Mouse (Mus musculus): Measurements from ENCODE around the gene Pip5kl1. TPM values are rescaled to one million over a fixed set of nuclear protein-coding genes. Genes with fewer than 3 reads are reported as not detected.

The Pip5kl1 gene
- total and polyA plus RNA-seq, 3 experiments: 0.25 TPM; not detected in 2

DNA sequence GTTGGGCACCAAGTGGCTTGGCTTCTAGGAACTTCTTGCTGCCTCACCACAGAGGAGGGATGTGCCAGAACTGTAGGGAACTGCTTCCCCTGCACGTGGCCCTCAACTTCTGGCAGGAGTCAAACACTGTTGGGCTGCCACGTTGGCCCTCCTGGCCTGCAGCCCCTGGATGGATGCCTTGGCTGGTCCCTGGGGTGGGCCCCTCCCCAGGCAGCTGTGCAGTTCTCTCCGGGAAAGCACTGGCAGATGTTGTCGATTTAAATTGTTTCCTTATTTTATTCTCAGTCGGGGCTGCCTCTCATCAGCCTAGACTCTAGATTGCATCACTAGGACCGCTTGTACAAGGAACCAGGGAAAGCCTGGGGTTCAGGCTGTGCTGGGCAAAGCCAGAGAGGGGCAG lies 24.8 kb upstream of the Pip5kl1 start:
- H3K36me3 ChIP-seq (ENCODE audit: control insufficient read depth, insufficient read depth, low read length): no peaks in the 10 kb centered on the region
- peak; percentile 87 for DNase-seq
- 5% methylated on average over 6 of the region's 6 CpGs for WGBS
- no peaks in the 10 kb centered on the region for H3K27me3 ChIP-seq (ENCODE audit: control insufficient read depth, insufficient read depth, low read length)
- H3K4me3 ChIP-seq: no peak overlapping the region
- TF ChIP-seq POLR2A (IDR thresholded peaks at IDR 0.05; ENCODE audit: insufficient read depth, low read depth, low read length): no peak
- no peak for TF ChIP-seq CTCF (IDR thresholded peaks at IDR 0.05)
- no peak for TF ChIP-seq EP300 (IDR thresholded peaks at IDR 0.05; ENCODE audit: insufficient read depth, low read depth, low read length)
- H3K4me1 ChIP-seq (ENCODE audit: control insufficient read depth, insufficient read depth, low read length): peaks cover 34% of the 10 kb centered on the region
- intact Hi-C loops (cut with DNase I): no loop called here
- H3K27ac ChIP-seq: 0 out of 2 replicates have a peak overlapping the region, but pooled peaks have one; percentile 6
- H3K9ac ChIP-seq (ENCODE audit: low read depth, low read length): no peak overlapping the region
- H3K79me2 ChIP-seq (replicated peaks; ENCODE audit: control insufficient read depth, insufficient read depth, low read length): no peaks in the 10 kb centered on the region; the same call in 1 of the 2 replicates

DNA sequence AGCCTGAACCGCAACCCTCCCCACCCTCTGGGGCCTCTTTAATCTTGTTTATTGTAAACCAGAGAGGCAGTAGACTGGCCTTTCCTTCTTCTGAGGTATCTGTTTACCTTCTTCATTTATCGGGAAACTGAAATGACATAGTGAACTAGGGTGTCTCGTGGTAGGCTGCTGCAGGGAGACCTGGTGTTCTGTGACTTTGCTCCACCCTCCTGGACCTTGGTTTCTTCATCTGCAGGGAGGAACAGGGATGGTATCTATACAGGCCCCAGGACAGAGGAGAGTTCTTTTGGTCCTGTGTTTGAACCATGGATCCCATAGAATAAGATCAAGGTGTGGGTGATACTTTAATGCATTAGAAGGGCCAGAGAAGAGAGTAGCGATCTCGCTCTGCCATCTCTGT lies 23.4 kb upstream of the Pip5kl1 start:
- no peaks in the 10 kb centered on the region for H3K79me2 ChIP-seq (replicated peaks; ENCODE audit: control insufficient read depth, insufficient read depth, low read length)

DNA sequence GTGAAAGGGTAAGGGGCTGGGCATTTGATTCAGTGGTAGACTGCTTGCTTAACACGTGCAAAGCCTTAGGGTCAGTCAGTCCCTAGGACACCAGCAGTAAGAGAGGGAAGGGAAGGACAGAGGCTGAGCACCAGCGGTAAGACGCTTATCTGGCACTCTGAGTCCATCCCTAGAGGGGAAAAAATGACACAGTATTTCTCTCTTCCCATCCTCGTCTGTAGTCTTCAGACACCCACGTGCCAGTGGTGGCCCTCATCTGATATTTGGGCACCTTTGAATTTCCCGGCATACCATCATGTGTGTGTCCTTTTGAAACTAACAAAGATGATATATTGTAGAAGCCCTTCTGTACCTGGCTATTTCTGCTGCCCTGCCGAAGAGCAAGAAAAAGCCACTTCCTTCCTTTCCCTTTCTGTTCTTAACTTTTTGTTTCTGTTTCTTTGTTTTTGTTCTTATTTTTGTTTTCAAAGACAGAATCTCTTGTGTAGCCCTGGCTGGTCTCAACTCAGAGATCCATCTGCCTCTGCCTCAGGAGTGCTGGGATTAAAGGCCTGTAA lies 20.9 kb upstream of the Pip5kl1 start:
- H3K4me3 ChIP-seq: no peak overlapping the region
- intact Hi-C loops (cut with DNase I): no loop called here
- WGBS: 50% methylated on average over 7 of the region's 7 CpGs
- H3K9ac ChIP-seq (ENCODE audit: low read depth, low read length): no peak overlapping the region
- H3K79me2 ChIP-seq (replicated peaks; ENCODE audit: control insufficient read depth, insufficient read depth, low read length): no peaks in the 10 kb centered on the region; the same call in 1 of the 2 replicates
- TF ChIP-seq EP300 (IDR thresholded peaks at IDR 0.05; ENCODE audit: insufficient read depth, low read depth, low read length) (no peak), CTCF (IDR thresholded peaks at IDR 0.05) (no peak), POLR2A (IDR thresholded peaks at IDR 0.05; ENCODE audit: insufficient read depth, low read depth, low read length) (no peak)
- DNase-seq: no peak
- H3K27ac ChIP-seq: no peak overlapping the region
- no peaks in the 10 kb centered on the region for H3K27me3 ChIP-seq (ENCODE audit: control insufficient read depth, insufficient read depth, low read length)
- H3K36me3 ChIP-seq (ENCODE audit: control insufficient read depth, insufficient read depth, low read length): no peaks in the 10 kb centered on the region
- H3K4me1 ChIP-seq (ENCODE audit: control insufficient read depth, insufficient read depth, low read length): peaks cover 15% of the 10 kb centered on the region

More for the DNA sequence above, 23.4 kb upstream of the Pip5kl1 start:
- 88% methylated on average over 5 of the region's 5 CpGs for WGBS
- intact Hi-C loops (cut with DNase I): no loop called here
- TF ChIP-seq POLR2A (IDR thresholded peaks at IDR 0.05; ENCODE audit: insufficient read depth, low read depth, low read length) (no peak), CTCF (IDR thresholded peaks at IDR 0.05) (no peak), EP300 (IDR thresholded peaks at IDR 0.05; ENCODE audit: insufficient read depth, low read depth, low read length) (no peak)
- H3K36me3 ChIP-seq (ENCODE audit: control insufficient read depth, insufficient read depth, low read length): no peaks in the 10 kb centered on the region
- no peak for DNase-seq
- H3K9ac ChIP-seq (ENCODE audit: low read depth, low read length): no peak overlapping the region
- no peaks in the 10 kb centered on the region for H3K27me3 ChIP-seq (ENCODE audit: control insufficient read depth, insufficient read depth, low read length)
- H3K27ac ChIP-seq: no peak overlapping the region
- H3K4me3 ChIP-seq: no peak overlapping the region
- peaks cover 34% of the 10 kb centered on the region for H3K4me1 ChIP-seq (ENCODE audit: control insufficient read depth, insufficient read depth, low read length)

DNA sequence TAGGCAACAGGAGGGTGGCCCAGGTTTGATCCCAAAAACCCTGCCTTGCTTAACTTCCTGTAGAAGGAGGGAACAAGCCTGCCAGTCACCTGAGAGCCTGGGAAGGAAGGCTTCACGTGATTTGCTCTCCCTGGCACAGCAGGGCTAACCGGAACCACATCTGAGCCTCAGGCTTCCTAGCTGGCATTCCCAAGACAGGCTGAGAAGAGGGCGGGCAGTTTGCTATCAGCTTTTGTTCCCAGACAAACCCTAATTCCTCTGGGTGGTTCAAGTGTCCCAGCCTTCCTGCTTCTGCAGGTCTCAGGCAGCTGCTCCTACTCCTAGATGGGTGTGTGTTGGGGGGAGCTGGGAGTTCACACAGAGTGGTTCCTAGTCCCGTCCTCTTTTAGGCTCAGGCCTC lies 19.1 kb upstream of the Pip5kl1 start:
- intact Hi-C loops (cut with DNase I): no loop called here
- Histone ChIP-seq H3K79me2 (replicated peaks; ENCODE audit: control insufficient read depth, insufficient read depth, low read length) (no peaks in the 10 kb centered on the region; the same call in 1 of the 2 replicates), H3K27me3 (ENCODE audit: control insufficient read depth, insufficient read depth, low read length) (no peaks in the 10 kb centered on the region), H3K9ac (ENCODE audit: low read depth, low read length) (no peak overlapping the region), H3K36me3 (ENCODE audit: control insufficient read depth, insufficient read depth, low read length) (no peaks in the 10 kb centered on the region), H3K4me3 (no peak overlapping the region), H3K4me1 (ENCODE audit: control insufficient read depth, insufficient read depth, low read length) (peaks cover 1% of the 10 kb centered on the region), H3K27ac (no peak overlapping the region)
- DNase-seq: no peak
- TF ChIP-seq EP300 (IDR thresholded peaks at IDR 0.05; ENCODE audit: insufficient read depth, low read depth, low read length) (no peak), POLR2A (IDR thresholded peaks at IDR 0.05; ENCODE audit: insufficient read depth, low read depth, low read length) (no peak), CTCF (IDR thresholded peaks at IDR 0.05) (no peak)
- WGBS: 59% methylated on average over 4 of the region's 4 CpGs

DNA sequence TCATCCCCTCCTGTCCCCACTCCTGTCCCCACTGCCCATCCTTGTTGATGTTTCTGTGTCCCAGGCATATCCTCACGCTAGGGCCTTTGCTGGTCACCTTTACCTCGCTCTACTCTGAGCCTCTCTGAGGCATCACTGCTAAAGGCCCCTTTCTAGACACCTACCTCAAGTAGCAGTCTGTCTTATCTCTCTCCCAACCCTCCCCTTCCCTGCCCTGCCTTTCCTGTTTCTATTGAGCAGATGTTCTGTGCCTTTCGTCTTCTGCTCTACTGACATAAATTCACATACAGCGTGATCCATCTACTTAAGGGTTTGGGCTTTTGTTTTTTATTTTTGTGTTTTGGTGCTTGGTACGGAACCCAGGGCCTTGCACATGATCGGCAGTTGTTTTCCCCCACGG lies 18.6 kb upstream of the Pip5kl1 start:
- Histone ChIP-seq H3K4me3 (no peak overlapping the region), H3K36me3 (ENCODE audit: control insufficient read depth, insufficient read depth, low read length) (no peaks in the 10 kb centered on the region), H3K79me2 (replicated peaks; ENCODE audit: control insufficient read depth, insufficient read depth, low read length) (no peaks in the 10 kb centered on the region; the same call in 1 of the 2 replicates), H3K27me3 (ENCODE audit: control insufficient read depth, insufficient read depth, low read length) (no peaks in the 10 kb centered on the region), H3K27ac (no peak overlapping the region), H3K4me1 (ENCODE audit: control insufficient read depth, insufficient read depth, low read length) (peaks cover 1% of the 10 kb centered on the region), H3K9ac (ENCODE audit: low read depth, low read length) (no peak overlapping the region)
- no peak for TF ChIP-seq POLR2A (IDR thresholded peaks at IDR 0.05; ENCODE audit: insufficient read depth, low read depth, low read length)
- TF ChIP-seq EP300 (IDR thresholded peaks at IDR 0.05; ENCODE audit: insufficient read depth, low read depth, low read length): no peak
- TF ChIP-seq CTCF (IDR thresholded peaks at IDR 0.05): no peak
- 78% methylated on average over 7 of the region's 7 CpGs for WGBS
- intact Hi-C loops (cut with DNase I): no loop called here
- DNase-seq: no peak

DNA sequence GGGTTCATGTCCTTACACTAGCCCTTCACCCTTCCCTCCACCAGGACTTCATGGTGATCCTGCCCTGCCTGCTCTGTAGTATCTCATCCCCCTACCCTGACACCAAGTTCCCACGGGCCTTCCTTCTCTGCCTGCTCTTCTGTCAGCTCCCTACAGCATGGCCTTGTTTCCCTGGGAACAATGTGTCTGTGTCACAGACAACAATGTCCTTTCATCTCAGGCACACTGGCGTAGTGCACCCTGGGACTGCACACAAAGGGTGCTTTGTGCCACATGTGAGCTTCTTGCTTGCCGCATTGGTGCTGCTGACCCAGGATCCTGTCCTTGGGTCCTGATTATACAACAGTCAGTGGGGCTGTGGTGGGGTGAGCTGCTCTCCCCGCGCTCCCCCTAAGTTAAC lies 15.0 kb upstream of the Pip5kl1 start:
- intact Hi-C loops (cut with DNase I): no loop called here
- Histone ChIP-seq H3K4me1 (ENCODE audit: control insufficient read depth, insufficient read depth, low read length) (no peaks in the 10 kb centered on the region), H3K9ac (ENCODE audit: low read depth, low read length) (no peak overlapping the region), H3K4me3 (no peak overlapping the region), H3K36me3 (ENCODE audit: control insufficient read depth, insufficient read depth, low read length) (no peaks in the 10 kb centered on the region), H3K79me2 (replicated peaks; ENCODE audit: control insufficient read depth, insufficient read depth, low read length) (no peaks in the 10 kb centered on the region; the same call in 1 of the 2 replicates), H3K27ac (no peak overlapping the region), H3K27me3 (ENCODE audit: control insufficient read depth, insufficient read depth, low read length) (no peaks in the 10 kb centered on the region)
- DNase-seq: no peak
- no peak for TF ChIP-seq EP300 (IDR thresholded peaks at IDR 0.05; ENCODE audit: insufficient read depth, low read depth, low read length)
- TF ChIP-seq POLR2A (IDR thresholded peaks at IDR 0.05; ENCODE audit: insufficient read depth, low read depth, low read length): no peak
- TF ChIP-seq CTCF (IDR thresholded peaks at IDR 0.05): no peak
- WGBS: 72% methylated on average over 5 of the region's 5 CpGs

Measured in heart, adult 2 months (tissue).